Mouse (Mus musculus): ENCODE data around the gene Cnot10.

GRCm38 (mm10) chr9:114639186-114639748, 717 bp downstream of the Cnot10 start:
- TF ChIP-seq CTCF (IDR thresholded peaks at IDR 0.05; ENCODE audit: control insufficient read depth, insufficient read depth, insufficient read length) (no peak), MYOG (IDR thresholded peaks at IDR 0.05; ENCODE audit: control insufficient read depth, extremely low read depth, insufficient read length) (no peak)

Measured in C2C12 (cell line).